Comparison of ENCODE assay signal across 25 mouse cellular contexts in genomic region chr16:5164327-5164726, GRCm38 (mm10). TPM values are rescaled to one million over a fixed set of nuclear protein-coding genes. Genes with fewer than 3 reads are reported as not detected.
DNase-seq lines count a peak whose midpoint lies in the region; ATAC-seq and TF ChIP-seq lines count a peak whose summit lies in the region.
"Had no signal": no experiment of that assay in that cellular context is flagged by ENCODE, and none has a peak within 500 bp of the region (broad histone marks: within the 10 kb centered on the region; RNA-seq: fewer than 3 reads in every experiment).

No protein-coding gene starts in this region.

- H3K27me3 ChIP-seq in heart, embryonic 12.5 days (replicated peaks) = no peaks in the 10 kb centered on the region
- no peaks in the 10 kb centered on the region for H3K27me3 ChIP-seq in heart, embryonic 14.5 days (ENCODE audit: control insufficient read depth, insufficient read depth, low read length)
- H3K27me3 ChIP-seq in heart, embryonic 11.5 days (ENCODE audit: control insufficient read depth, insufficient read depth, low read length) = 0 out of 2 replicates have a peak, but pooled peaks cover 4% of the 10 kb centered on the region
- H3K27me3 ChIP-seq in CH12.LX (replicated peaks) = peaks cover 28% of the 10 kb centered on the region
- H3K27me3 ChIP-seq in splenic B cell, adult 2 months (ENCODE audit: control insufficient read depth, insufficient read depth, low read length, poor library complexity, severe bottlenecking) = no peaks in the 10 kb centered on the region
- H3K27me3 ChIP-seq in forebrain, embryonic 15.5 days = no peaks in the 10 kb centered on the region; the same call in 1 of the 2 replicates
- H3K27me3 ChIP-seq: embryonic facial prominence, embryonic 13.5 days; embryonic facial prominence, embryonic 15.5 days; forebrain, embryonic 13.5 days had no signal

- TF ChIP-seq POLR2A in CH12.LX (IDR thresholded peaks at IDR 0.05; ENCODE audit: low read depth, low read length) = no peak

- H3K9ac ChIP-seq in heart, embryonic 12.5 days = no peak overlapping the region
- H3K9ac ChIP-seq in heart, embryonic 14.5 days (ENCODE audit: low read length) = no peak overlapping the region
- no peak overlapping the region for H3K9ac ChIP-seq in heart, embryonic 11.5 days (ENCODE audit: low read depth, low read length)
- H3K9ac ChIP-seq in CH12.LX (ENCODE audit: insufficient read depth, low read depth) = peak overlapping the region; percentile 25; the same call in 1 of the 2 replicates
- H3K9ac ChIP-seq in forebrain, embryonic 15.5 days (replicated peaks) = no peak overlapping the region
- H3K9ac ChIP-seq: embryonic facial prominence, embryonic 13.5 days; embryonic facial prominence, embryonic 15.5 days; forebrain, embryonic 13.5 days had no signal

- no peak for TF ChIP-seq CTCF in CH12.LX (conservative IDR thresholded peaks at IDR 0.05 in 1 of 2, IDR thresholded peaks at IDR 0.05 in 1 of 2; ENCODE audit: low read depth in 2 of 2, low read length in 2 of 2)

- H3K9me3 ChIP-seq in heart, embryonic 12.5 days (replicated peaks) = no peaks in the 10 kb centered on the region
- H3K9me3 ChIP-seq in heart, embryonic 14.5 days (ENCODE audit: control insufficient read depth, low read length) = no peaks in the 10 kb centered on the region
- no peaks in the 10 kb centered on the region for H3K9me3 ChIP-seq in heart, embryonic 11.5 days (replicated peaks; ENCODE audit: control insufficient read depth, low read length)
- H3K9me3 ChIP-seq in CH12.LX (replicated peaks; ENCODE audit: low read length) = no peaks in the 10 kb centered on the region
- no peaks in the 10 kb centered on the region for H3K9me3 ChIP-seq in forebrain, embryonic 15.5 days
- H3K9me3 ChIP-seq: embryonic facial prominence, embryonic 13.5 days; embryonic facial prominence, embryonic 15.5 days; forebrain, embryonic 13.5 days had no signal

- in situ Hi-C loops in CH12.LX (cut with MboI; ENCODE audit: low pct_ligation_motif_present, low pct_unique_long_range_greater_than_20kb, low sequenced_read_pairs) = no loop called here

- intact Hi-C loops in heart, postnatal 36 days (cut with DNase I) = no loop called here

- peaks cover 13% of the 10 kb centered on the region for H3K4me1 ChIP-seq in heart, embryonic 12.5 days (replicated peaks)
- peaks cover 14 to 24% of the 10 kb centered on the region in 2 experiments for H3K4me1 ChIP-seq in heart, embryonic 14.5 days (ENCODE audit: control insufficient read depth in 2 of 2, insufficient read depth in 2 of 2, low read length in 2 of 2)
- no peaks in the 10 kb centered on the region for H3K4me1 ChIP-seq in heart, embryonic 11.5 days (ENCODE audit: control insufficient read depth, insufficient read depth, low read length)
- peaks cover 5 to 19% of the 10 kb centered on the region in 2 experiments; a peak in 3 of 4 replicates for H3K4me1 ChIP-seq in CH12.LX (ENCODE audit: control insufficient read depth in 1 of 2, insufficient read depth in 2 of 2)
- no peaks in the 10 kb centered on the region for H3K4me1 ChIP-seq in forebrain, embryonic 15.5 days
- H3K4me1 ChIP-seq: embryonic facial prominence, embryonic 13.5 days; embryonic facial prominence, embryonic 15.5 days; forebrain, embryonic 13.5 days had no signal

- H3K79me2 ChIP-seq in CH12.LX (replicated peaks; ENCODE audit: control insufficient read depth, extremely low read depth, insufficient read depth, poor library complexity, severe bottlenecking) = no peaks in the 10 kb centered on the region

- H3K36me3 ChIP-seq in heart, embryonic 12.5 days = no peaks in the 10 kb centered on the region
- H3K36me3 ChIP-seq in heart, embryonic 14.5 days (ENCODE audit: control insufficient read depth, insufficient read depth, low read length) = no peaks in the 10 kb centered on the region
- H3K36me3 ChIP-seq in heart, embryonic 11.5 days (ENCODE audit: control insufficient read depth, insufficient read depth, low read length) = no peaks in the 10 kb centered on the region
- no peaks in the 10 kb centered on the region for H3K36me3 ChIP-seq in CH12.LX (replicated peaks in 1 of 2; ENCODE audit: control insufficient read depth in 1 of 2, insufficient read depth in 1 of 2, low read length in 1 of 2)
- no peaks in the 10 kb centered on the region for H3K36me3 ChIP-seq in splenic B cell, adult 2 months (ENCODE audit: control insufficient read depth, insufficient read depth, low read length, poor library complexity, severe bottlenecking)
- H3K36me3 ChIP-seq in forebrain, embryonic 15.5 days = no peaks in the 10 kb centered on the region
- H3K36me3 ChIP-seq: embryonic facial prominence, embryonic 13.5 days; embryonic facial prominence, embryonic 15.5 days had no signal

- no peak overlapping the region for H3K4me3 ChIP-seq in heart, embryonic 12.5 days
- H3K4me3 ChIP-seq in heart, embryonic 14.5 days (ENCODE audit: control insufficient read depth in 1 of 2, insufficient read depth in 1 of 2, low read depth in 1 of 2, low read length in 2 of 2) = no peak overlapping the region
- no peak overlapping the region for H3K4me3 ChIP-seq in heart, embryonic 11.5 days (ENCODE audit: low read depth, low read length)
- H3K4me3 ChIP-seq in CH12.LX (replicated peaks in 1 of 3; ENCODE audit: low read depth in 2 of 3, low read length in 2 of 3, poor library complexity in 1 of 3) = peak overlapping the region in 2 of 3 experiments; percentile 3 to 31
- no peak overlapping the region for H3K4me3 ChIP-seq in forebrain, embryonic 15.5 days
- H3K4me3 ChIP-seq: embryonic facial prominence, embryonic 13.5 days; embryonic facial prominence, embryonic 15.5 days; forebrain, embryonic 13.5 days had no signal

- no peak overlapping the region for H3K4me2 ChIP-seq in heart, embryonic 12.5 days
- H3K4me2 ChIP-seq in heart, embryonic 14.5 days (ENCODE audit: low read length) = no peak overlapping the region
- H3K4me2 ChIP-seq in heart, embryonic 11.5 days = no peak overlapping the region
- peak overlapping the region; percentile 72 for H3K4me2 ChIP-seq in CH12.LX (ENCODE audit: insufficient read depth, low read depth, poor library complexity, severe bottlenecking)
- H3K4me2 ChIP-seq in forebrain, embryonic 15.5 days (replicated peaks) = no peak overlapping the region
- H3K4me2 ChIP-seq: embryonic facial prominence, embryonic 13.5 days; embryonic facial prominence, embryonic 15.5 days; forebrain, embryonic 13.5 days had no signal

- no peak for ATAC-seq in heart, embryonic 12.5 days (ENCODE audit: insufficient number of reproducible peaks, low FRiP score)
- ATAC-seq in heart, embryonic 14.5 days (ENCODE audit: insufficient number of reproducible peaks, insufficient read depth, low FRiP score, low read depth) = no peak
- ATAC-seq in heart, embryonic 11.5 days (replicated peaks; ENCODE audit: insufficient number of reproducible peaks, low FRiP score, low TSS enrichment) = no peak
- ATAC-seq in forebrain, embryonic 15.5 days (replicated peaks) = no peak
- ATAC-seq: CD4-positive, CD25-positive, alpha-beta regulatory T cell, adult 4 months; forebrain, embryonic 13.5 days; forebrain, embryonic 16.5 days had no signal

- no peak for TF ChIP-seq EP300 in CH12.LX (IDR thresholded peaks at IDR 0.05; ENCODE audit: low read length)

- no peak for TF ChIP-seq RAD21 in CH12.LX (IDR thresholded peaks at IDR 0.05; ENCODE audit: low read depth, low read length)

- no peak for DNase-seq in heart, postnatal 36 days
- DNase-seq in CH12.LX (ENCODE audit: extremely low read depth) = peak; percentile 45
- DNase-seq in splenic B cell, adult 2 months (ENCODE audit: low read depth, low spot score) = peak; percentile 56
- DNase-seq in frontal cortex, adult 2 months (ENCODE audit: extremely low spot score in 1 of 2, low spot score in 1 of 2) = no peak
- DNase-seq: adrenal gland, adult 2 months; adrenal gland, postnatal 10 days; adrenal gland, postnatal 25 days; cerebellum, adult 11 months; cerebellum, adult 18-20 months; cerebellum, adult 8-10 months; cerebellum, adult 9-11 months; cerebellum, postnatal 14 days; cerebellum, postnatal 36 days; embryo, embryonic 11 days had no signal

- WGBS in heart, embryonic 12.5 days = 72% methylated on average over 6 of the region's 6 CpGs
- WGBS in heart, embryonic 14.5 days = 55% methylated on average over 6 of the region's 6 CpGs
- 74% methylated on average over 6 of the region's 6 CpGs for WGBS in heart, embryonic 11.5 days (ENCODE audit: insufficient replicate concordance)
- WGBS in forebrain, embryonic 15.5 days = 80% methylated on average over 6 of the region's 6 CpGs

- H3K27ac ChIP-seq in heart, embryonic 12.5 days (ENCODE audit: poor library complexity, severe bottlenecking) = 0 out of 2 replicates have a peak overlapping the region, but pooled peaks have one; percentile 39
- peak overlapping the region; percentile 3 to 30; a peak in 1 of 4 replicates for H3K27ac ChIP-seq in heart, embryonic 14.5 days (replicated peaks in 1 of 2; ENCODE audit: control insufficient read depth in 1 of 2, insufficient read depth in 1 of 2, low read depth in 2 of 2, low read length in 2 of 2)
- H3K27ac ChIP-seq in heart, embryonic 11.5 days (ENCODE audit: low read depth, low read length) = no peak overlapping the region
- H3K27ac ChIP-seq in CH12.LX (ENCODE audit: insufficient read depth, low read depth) = no peak overlapping the region
- H3K27ac ChIP-seq in forebrain, embryonic 15.5 days (replicated peaks) = no peak overlapping the region
- H3K27ac ChIP-seq: embryonic facial prominence, embryonic 13.5 days; embryonic facial prominence, embryonic 15.5 days; forebrain, embryonic 13.5 days had no signal

- dilution Hi-C loops in CH12.LX (cut with MboI; ENCODE audit: extremely low pct_ligation_motif_present, extremely low pct_unique_long_range_greater_than_20kb, low sequenced_read_pairs) = no loop called here

RNA-seq across cellular contexts. Expression of gene Sec14l5, which starts 17.4 kb away (rescaled TPM):
- polyA plus RNA-seq in heart, embryonic 12.5 days (2016; fragmentation: Nextera tagmentation; extraction: Ambion mirVana) = not detected in 2 replicates
- under 1 TPM; 0.51 to 0.78 TPM for total RNA-seq in heart, postnatal 36 days (2021)
- polyA plus RNA-seq in heart, embryonic 14.5 days (2014; fragmentation: Nextera tagmentation; extraction: Ambion mirVana) = 0.03 TPM in 1 of 2 replicates, not detected in the other
- polyA plus RNA-seq in heart, embryonic 11.5 days (2014; fragmentation: Nextera tagmentation; extraction: Ambion mirVana) = 0.11 TPM in 1 of 2 replicates, not detected in the other
- total RNA-seq in CH12.LX (2012; rRNA removed) (0.13 TPM in 2 replicates), CH12.LX (2014; rRNA removed) (0.05 TPM in 1 of 2 replicates, not detected in the other)
- not detected in 2 replicates for polyA plus RNA-seq in CH12.LX (2012; ENCODE audit: insufficient read length, low read depth)
- 0.06 and 0.11 TPM in 2 replicates for polyA plus RNA-seq in forebrain, embryonic 15.5 days (2015; fragmentation: Nextera tagmentation; extraction: Ambion mirVana)
- polyA plus RNA-seq in frontal cortex, adult 2 months (2012; rRNA removed) = 8.0 and 9.2 TPM in 2 replicates
- total RNA-seq: common myeloid progenitor, adult 5-6 weeks; MEL had no signal
- polyA plus RNA-seq: CD4-positive, CD25-positive, alpha-beta regulatory T cell, adult 4 months had no signal

RNA-seq across cellular contexts. Expression of gene Ppl, which starts 32.1 kb away (rescaled TPM):
- polyA plus RNA-seq in heart, embryonic 12.5 days (2016; fragmentation: Nextera tagmentation; extraction: Ambion mirVana) = 1.5 and 2.1 TPM in 2 replicates
- total RNA-seq in heart, postnatal 36 days (2021) = 1 to 10 TPM; 4.9 to 6.7 TPM
- polyA plus RNA-seq in heart, embryonic 14.5 days (2014; fragmentation: Nextera tagmentation; extraction: Ambion mirVana) = 1.3 and 1.6 TPM in 2 replicates
- 1.3 and 1.6 TPM in 2 replicates for polyA plus RNA-seq in heart, embryonic 11.5 days (2014; fragmentation: Nextera tagmentation; extraction: Ambion mirVana)
- 0.25 TPM in 2 replicates for total RNA-seq in CH12.LX (2012; rRNA removed)
- not detected in 2 replicates for total RNA-seq in CH12.LX (2014; rRNA removed)
- polyA plus RNA-seq in CH12.LX (2012; ENCODE audit: insufficient read length, low read depth) = 0.04 and 0.10 TPM in 2 replicates
- polyA plus RNA-seq in forebrain, embryonic 15.5 days (2015; fragmentation: Nextera tagmentation; extraction: Ambion mirVana) = 0.19 TPM in 2 replicates
- 0.17 and 0.24 TPM in 2 replicates for polyA plus RNA-seq in frontal cortex, adult 2 months (2012; rRNA removed)
- total RNA-seq: common myeloid progenitor, adult 5-6 weeks; MEL had no signal

RNA-seq across cellular contexts. Expression of gene Nagpa, which starts 39.5 kb away (rescaled TPM):
- polyA plus RNA-seq in heart, embryonic 12.5 days (2016; fragmentation: Nextera tagmentation; extraction: Ambion mirVana) = 14.0 and 15.4 TPM in 2 replicates
- total RNA-seq in heart, postnatal 36 days (2021) = 10 to 100 TPM; 13.4 to 14.5 TPM
- 13.1 and 13.7 TPM in 2 replicates for polyA plus RNA-seq in heart, embryonic 14.5 days (2014; fragmentation: Nextera tagmentation; extraction: Ambion mirVana)
- polyA plus RNA-seq in heart, embryonic 11.5 days (2014; fragmentation: Nextera tagmentation; extraction: Ambion mirVana) = 11.3 and 13.0 TPM in 2 replicates
- total RNA-seq in CH12.LX (2012; rRNA removed) (50.2 and 65.3 TPM in 2 replicates), CH12.LX (2014; rRNA removed) (39.9 and 41.9 TPM in 2 replicates)
- 79.0 and 80.6 TPM in 2 replicates for polyA plus RNA-seq in CH12.LX (2012; ENCODE audit: insufficient read length, low read depth)
- polyA plus RNA-seq in forebrain, embryonic 15.5 days (2015; fragmentation: Nextera tagmentation; extraction: Ambion mirVana) = 11.6 and 12.8 TPM in 2 replicates
- 19.2 and 20.1 TPM in 2 replicates for polyA plus RNA-seq in frontal cortex, adult 2 months (2012; rRNA removed)

RNA-seq across cellular contexts. Expression of gene AU021092, which starts 57.8 kb away (rescaled TPM):
- polyA plus RNA-seq in heart, embryonic 12.5 days (2016; fragmentation: Nextera tagmentation; extraction: Ambion mirVana) = 2.5 and 3.2 TPM in 2 replicates
- 10 to 100 TPM; 22.9 to 23.6 TPM for total RNA-seq in heart, postnatal 36 days (2021)
- 5.1 and 6.3 TPM in 2 replicates for polyA plus RNA-seq in heart, embryonic 14.5 days (2014; fragmentation: Nextera tagmentation; extraction: Ambion mirVana)
- 0.83 and 1.4 TPM in 2 replicates for polyA plus RNA-seq in heart, embryonic 11.5 days (2014; fragmentation: Nextera tagmentation; extraction: Ambion mirVana)
- total RNA-seq in CH12.LX (2012; rRNA removed) (not detected in 2 replicates), CH12.LX (2014; rRNA removed) (not detected in 2 replicates)
- not detected in 2 replicates for polyA plus RNA-seq in CH12.LX (2012; ENCODE audit: insufficient read length, low read depth)
- polyA plus RNA-seq in forebrain, embryonic 15.5 days (2015; fragmentation: Nextera tagmentation; extraction: Ambion mirVana) = 12.5 and 13.7 TPM in 2 replicates
- 7.9 and 8.0 TPM in 2 replicates for polyA plus RNA-seq in frontal cortex, adult 2 months (2012; rRNA removed)
- total RNA-seq: common myeloid progenitor, adult 5-6 weeks; MEL had no signal
- polyA plus RNA-seq: CD4-positive, CD25-positive, alpha-beta regulatory T cell, adult 4 months had no signal

Comparison
In these comparisons a context has a peak if more than half of its experiments do, and no peak if none do; other contexts are left out.
1. H3K27ac ChIP-seq: peak in heart, embryonic 12.5 days (single experiment) and heart, embryonic 14.5 days (2 of 2); none in heart, embryonic 11.5 days (single experiment), CH12.LX (single experiment) and forebrain, embryonic 15.5 days (single experiment).
2. H3K4me3 ChIP-seq: peak in CH12.LX (2 of 3); none in heart, embryonic 12.5 days (single experiment), heart, embryonic 14.5 days (0 of 2), heart, embryonic 11.5 days (single experiment) and forebrain, embryonic 15.5 days (single experiment).
3. DNase-seq: peak in CH12.LX (single experiment) and splenic B cell, adult 2 months (single experiment); none in heart, postnatal 36 days (0 of 2) and frontal cortex, adult 2 months (0 of 2).